Mouse (Mus musculus) gonadal fat pad, adult 2 months (tissue): ENCODE data around the gene Gpr182. TPM values are rescaled to one million over a fixed set of nuclear protein-coding genes. Genes with fewer than 3 reads are reported as not detected.

Source experiments
- polyA plus RNA-seq: library from polyadenylated mRNA; depleted of rRNA; stranded (reverse); fragments of >200 nt; gene quantifications from 2 replicates; pipeline ENCODE4 v1.2.3, GENCODE M21; 2012; rRNA removed

Gene Gpr182
- polyA plus RNA-seq, 1 experiment = 5.1 TPM

Other genes with a start within 250 kb of the Gpr182 start
- gene Ndufa4l2, start 236.8 kb downstream of the Gpr182 start, polyA plus RNA-seq = 25.5 and 29.3 TPM in 2 replicates
- 103 and 134 TPM in 2 replicates for gene Shmt2, start 229.3 kb downstream of the Gpr182 start, polyA plus RNA-seq
- 11.6 and 26.9 TPM in 2 replicates for gene Nxph4, start 217.2 kb downstream of the Gpr182 start, polyA plus RNA-seq
- gene Lrp1, start 130.6 kb downstream of the Gpr182 start, polyA plus RNA-seq = 99.2 and 173 TPM in 2 replicates
- gene Stat6, start 108.7 kb downstream of the Gpr182 start, polyA plus RNA-seq = 73.8 and 92.7 TPM in 2 replicates
- 3.5 and 4.4 TPM in 2 replicates for gene Nemp1, start 84.8 kb downstream of the Gpr182 start, polyA plus RNA-seq
- gene Nab2, start 83.2 kb downstream of the Gpr182 start, polyA plus RNA-seq = 35.9 and 41.2 TPM in 2 replicates
- gene Myo1a, start 46.6 kb downstream of the Gpr182 start, polyA plus RNA-seq = 0.15 and 0.22 TPM in 2 replicates
- gene Tac2, start 27.3 kb downstream of the Gpr182 start, polyA plus RNA-seq = 1.1 TPM in 2 replicates
- 8.8 and 11.6 TPM in 2 replicates for gene Zbtb39, start 12.2 kb downstream of the Gpr182 start, polyA plus RNA-seq
- gene Rdh1, start 8.0 kb upstream of the Gpr182 start, polyA plus RNA-seq = 0.59 and 0.98 TPM in 2 replicates
- 1.1 and 1.3 TPM in 2 replicates for gene Rdh16f1, start 8.1 kb upstream of the Gpr182 start, polyA plus RNA-seq
- gene Rdh9, start 24.7 kb upstream of the Gpr182 start, polyA plus RNA-seq = 0.31 TPM in 1 of 2 replicates, not detected in the other
- 1.6 and 2.2 TPM in 2 replicates for gene Rdh16, start 49.4 kb upstream of the Gpr182 start, polyA plus RNA-seq
- not detected in 2 replicates for gene Rdh19, start 98.2 kb upstream of the Gpr182 start, polyA plus RNA-seq
- gene Rdh16f2, start 114.7 kb upstream of the Gpr182 start, polyA plus RNA-seq = 0.09 and 0.11 TPM in 2 replicates
- 0.36 and 1.4 TPM in 2 replicates for gene Rdh7, start 137.1 kb upstream of the Gpr182 start, polyA plus RNA-seq
- 0.04 and 0.30 TPM in 2 replicates for gene Sdr9c7, start 146.8 kb upstream of the Gpr182 start, polyA plus RNA-seq